Mouse (Mus musculus) brain, embryonic 14.5 days (tissue): ENCODE measurements around the gene Rgs17. TPM values are rescaled to one million over a fixed set of nuclear protein-coding genes. Genes with fewer than 3 reads are reported as not detected.

Experiments
- DNase-seq: peaks from one replicate; pipeline ENCODE4 v3.0.0-alpha.2; 2011; ENCODE audit warnings: low read depth
- CTCF ChIP-seq: fragments of 200-500 bp; IDR thresholded peaks from 2 replicates; pipeline ENCODE4 v1.5.1; 2012; ENCODE audit warnings: inconsistent platforms, mild to moderate bottlenecking, moderate library complexity, borderline replicate concordance; ENCODE audit not compliant: insufficient read depth, insufficient read length; ENCODE audit errors: extremely low read depth
- POLR2A ChIP-seq: fragments of 200-500 bp; IDR thresholded peaks from 2 replicates; pipeline ENCODE4 v1.6.1; 2012; ENCODE audit warnings: mild to moderate bottlenecking, inconsistent platforms, borderline replicate concordance; ENCODE audit not compliant: poor library complexity, insufficient read depth, insufficient read length, severe bottlenecking; ENCODE audit errors: extremely low read depth
- polyA plus RNA-seq: library from polyadenylated mRNA; depleted of rRNA; stranded (reverse); fragments of >200 nt; gene quantifications from 2 replicates; pipeline ENCODE4 v1.2.3, GENCODE M21; 2012

Rgs17 gene
- polyA plus RNA-seq, 1 experiment: 11.1 TPM

DNA sequence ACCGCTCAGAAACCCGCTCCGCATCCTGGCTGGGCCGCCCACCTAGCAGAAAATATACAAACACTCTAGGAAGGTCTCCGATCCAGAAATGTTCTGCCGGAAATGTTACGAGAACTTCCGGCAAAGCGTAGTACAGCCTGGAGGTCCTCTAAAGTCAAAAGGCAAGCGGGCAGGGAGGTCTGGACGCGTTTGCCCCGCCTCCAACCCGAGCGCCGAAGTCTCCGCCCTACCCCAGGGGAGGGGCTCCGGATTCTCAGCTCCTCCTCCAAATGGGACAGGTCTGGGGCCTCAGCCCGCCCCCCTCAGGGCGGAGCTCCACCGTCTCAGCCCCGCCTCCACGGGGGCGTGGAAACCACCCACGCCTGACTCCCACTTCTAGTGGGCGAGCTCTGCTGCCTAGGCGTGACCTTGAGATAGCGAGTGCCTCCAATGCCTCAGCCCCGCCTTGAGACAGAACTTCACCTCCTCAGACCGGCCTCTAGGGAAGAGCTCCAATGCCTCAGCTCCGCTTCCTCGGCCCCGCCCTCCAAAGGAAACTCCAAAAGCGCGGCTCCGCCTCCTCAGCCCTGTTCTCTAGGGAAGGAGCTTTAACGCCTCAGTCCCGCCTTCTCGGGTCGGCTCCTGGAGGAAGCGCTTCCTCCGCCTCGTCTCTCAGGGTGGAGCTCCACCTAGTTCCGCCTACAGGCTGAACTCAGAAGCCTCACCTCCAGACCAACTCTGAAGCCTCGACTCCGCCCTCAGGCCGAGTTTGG is 98.3 kb downstream of the Rgs17 start, which contains the start of gene Mtrf1l:
Mtrf1l (minus strand) TSS at position 171 of the 752 bp plus-strand sequence.
- no peak for TF ChIP-seq CTCF
- TF ChIP-seq POLR2A: peak; percentile 30; the same call in 1 of the 2 replicates
- DNase-seq: peak; percentile 98

DNA sequence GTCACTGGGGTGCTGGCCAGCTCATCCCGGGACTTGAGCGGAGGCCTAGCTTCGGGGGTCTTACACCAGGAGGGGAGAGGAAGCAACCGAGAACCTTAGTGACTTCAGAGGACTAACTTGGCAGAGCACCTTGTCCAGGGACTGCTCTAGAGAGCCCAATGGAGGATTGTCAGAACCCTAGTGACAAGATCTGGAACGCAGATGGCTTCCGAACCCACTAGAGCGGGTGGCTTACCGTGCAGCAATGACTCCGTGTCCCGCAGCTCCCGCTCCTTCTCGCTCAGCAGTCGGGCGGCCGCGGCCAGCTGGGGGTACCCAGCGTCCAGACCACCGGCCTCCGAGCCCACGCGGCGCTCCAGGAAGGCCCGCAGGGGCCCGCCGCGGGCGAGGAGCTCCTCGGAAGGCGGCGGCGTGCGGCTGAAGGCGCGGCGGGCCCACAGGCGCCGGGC is 98.9 kb downstream of the Rgs17 start:
- no peak for DNase-seq
- no peak for TF ChIP-seq POLR2A

DNA sequence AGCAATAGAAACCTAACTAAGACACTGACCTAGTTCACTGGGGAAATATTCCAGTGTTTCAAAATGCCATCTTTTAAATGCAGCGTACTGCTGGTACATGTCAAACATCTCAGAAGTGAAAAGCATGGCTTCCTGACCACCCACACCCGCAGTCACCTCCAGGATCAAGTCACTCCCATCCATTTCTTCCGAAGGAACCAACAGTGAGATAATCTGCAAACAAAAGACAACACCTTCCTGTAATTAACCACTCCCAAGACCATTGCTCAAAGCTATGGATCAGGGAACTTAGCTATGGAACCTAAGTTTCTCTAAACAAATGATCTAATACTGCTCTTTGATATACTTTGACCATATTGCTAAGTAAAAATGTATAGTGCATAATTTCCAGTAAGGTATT is 103.4 kb downstream of the Rgs17 start:
- DNase-seq: no peak
- TF ChIP-seq POLR2A: no peak

DNA sequence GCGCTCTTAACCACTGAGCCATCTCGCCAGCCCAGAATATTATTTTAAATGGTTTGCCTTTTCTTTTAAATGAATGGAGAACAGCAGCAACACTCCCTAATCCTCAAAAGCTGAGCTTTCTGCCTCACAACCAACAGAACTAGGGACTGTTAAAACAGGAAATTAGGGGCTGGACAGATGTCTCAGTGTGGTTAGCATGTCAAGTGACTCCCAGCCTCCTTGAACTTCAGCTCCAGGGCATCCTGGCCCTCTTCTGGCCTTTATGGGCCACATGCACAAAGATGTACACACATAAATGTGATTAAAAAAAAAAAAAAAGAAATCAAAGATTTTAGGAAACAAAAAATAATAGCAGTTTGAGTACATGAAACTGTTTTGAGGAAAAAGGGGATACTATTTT is 106.2 kb downstream of the Rgs17 start:
- TF ChIP-seq POLR2A (no peak), CTCF (no peak)
- no peak for DNase-seq

DNA sequence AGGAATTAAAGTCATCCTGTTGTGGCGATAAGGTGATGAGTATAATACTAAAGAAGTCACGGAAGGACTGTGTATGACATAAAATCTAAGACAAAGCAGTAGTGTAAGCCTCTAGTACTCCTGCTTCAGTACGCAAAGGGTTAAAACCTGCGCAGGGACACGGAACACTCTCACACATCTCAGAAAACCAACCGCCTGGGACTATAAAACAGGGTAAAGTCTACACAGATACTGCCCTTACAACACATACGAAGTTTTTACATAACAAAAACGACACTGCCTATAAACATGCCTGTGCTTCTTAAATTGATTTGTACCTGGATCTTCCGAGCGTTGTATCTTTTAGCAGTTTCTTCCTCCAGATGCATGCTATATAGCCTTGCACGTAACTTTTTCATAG is 108.5 kb downstream of the Rgs17 start:
- no peak for DNase-seq
- TF ChIP-seq POLR2A (no peak), CTCF (no peak)

DNA sequence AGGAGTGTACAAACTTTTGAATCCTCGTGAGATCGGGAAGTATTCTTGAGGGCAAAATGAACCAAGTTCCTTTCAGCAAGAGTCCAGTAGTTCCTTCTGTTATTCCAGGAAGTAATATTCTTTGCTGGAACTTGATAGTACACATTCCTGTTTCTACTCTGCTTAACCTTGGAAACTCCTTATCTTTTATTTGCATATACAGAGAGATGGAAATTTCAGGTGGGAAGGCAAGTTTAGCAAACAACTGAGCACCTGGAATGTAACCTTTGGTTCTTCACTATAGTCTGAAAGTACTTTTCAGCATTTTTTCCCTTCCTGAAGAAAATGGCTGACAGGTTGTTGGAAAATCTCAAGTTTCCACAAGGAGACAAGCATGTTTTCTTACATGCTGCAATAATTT is 114.5 kb downstream of the Rgs17 start:
- no peak for DNase-seq
- no peak for TF ChIP-seq CTCF
- no peak for TF ChIP-seq POLR2A

DNA sequence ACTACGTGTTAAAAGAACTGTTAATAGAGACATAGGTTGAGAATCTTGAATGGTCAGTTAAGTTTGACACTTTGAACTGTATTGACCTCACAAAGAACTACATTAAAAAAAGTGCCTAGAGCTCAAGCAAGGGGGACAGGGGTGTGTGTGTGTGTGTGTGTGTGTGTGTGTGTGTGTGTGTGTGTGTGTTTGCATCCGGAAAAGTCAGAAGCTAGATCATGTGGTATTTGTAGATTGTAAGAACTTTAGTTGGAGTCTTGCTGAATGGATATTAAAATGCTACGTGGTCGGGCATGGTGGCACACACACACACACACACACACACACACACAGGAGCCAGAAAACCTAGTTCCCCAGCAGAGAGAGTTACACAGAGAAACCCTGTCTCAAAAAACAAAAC is 115.2 kb downstream of the Rgs17 start:
- no peak for DNase-seq
- no peak for TF ChIP-seq CTCF
- no peak for TF ChIP-seq POLR2A

DNA sequence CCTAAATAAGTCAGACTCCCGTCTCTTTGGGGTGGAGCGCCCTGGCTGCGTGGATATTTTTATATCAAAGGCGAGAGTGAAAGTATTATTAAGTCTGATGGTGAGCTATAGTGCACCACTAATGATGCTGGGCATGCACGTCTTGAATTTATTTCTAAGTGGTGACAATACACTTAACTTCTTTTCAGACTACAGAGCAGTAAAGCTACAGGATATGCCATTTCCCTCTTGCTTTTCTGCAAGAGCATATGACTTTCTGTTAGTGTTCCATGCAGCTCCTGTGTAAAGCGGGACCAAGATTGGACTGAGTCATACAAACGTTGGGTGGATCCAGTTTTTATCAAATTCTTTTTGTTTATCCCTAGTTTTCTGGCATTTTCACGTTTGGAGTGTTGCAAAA is 115.8 kb downstream of the Rgs17 start:
- DNase-seq: no peak
- no peak for TF ChIP-seq POLR2A
- no peak for TF ChIP-seq CTCF

DNA sequence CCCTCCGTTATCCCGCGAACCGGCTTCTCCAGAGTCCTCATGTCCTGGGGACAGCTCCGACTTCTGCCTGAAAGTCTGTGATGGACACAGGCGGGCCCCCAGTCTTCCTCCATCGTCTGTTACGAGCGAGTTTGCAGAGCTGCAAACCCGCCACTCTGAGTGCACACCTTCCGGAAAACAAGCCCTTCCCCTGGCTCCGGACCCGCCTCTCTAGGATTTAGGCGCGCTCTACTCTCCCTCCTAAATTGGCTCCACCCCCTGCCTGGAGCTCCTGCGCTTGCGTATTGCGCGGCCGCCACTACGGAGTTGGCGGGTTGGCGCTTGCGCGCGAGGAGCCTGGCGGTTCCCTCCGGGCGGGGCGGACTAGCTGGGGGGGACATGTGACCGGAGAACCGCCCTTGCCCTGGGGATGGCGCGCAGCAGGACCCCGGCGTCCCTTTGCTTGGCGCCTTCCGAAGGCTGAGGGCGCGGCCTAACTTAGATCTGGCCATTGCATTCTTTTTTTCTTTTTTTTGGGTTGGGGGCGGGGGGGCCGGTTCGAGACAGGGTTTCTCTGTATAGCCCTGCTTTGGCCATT is 116.4 kb downstream of the Rgs17 start:
- TF ChIP-seq CTCF: no peak
- TF ChIP-seq POLR2A: peak; percentile 66; the same call in 1 of the 2 replicates
- peak; percentile 99 for DNase-seq

DNA sequence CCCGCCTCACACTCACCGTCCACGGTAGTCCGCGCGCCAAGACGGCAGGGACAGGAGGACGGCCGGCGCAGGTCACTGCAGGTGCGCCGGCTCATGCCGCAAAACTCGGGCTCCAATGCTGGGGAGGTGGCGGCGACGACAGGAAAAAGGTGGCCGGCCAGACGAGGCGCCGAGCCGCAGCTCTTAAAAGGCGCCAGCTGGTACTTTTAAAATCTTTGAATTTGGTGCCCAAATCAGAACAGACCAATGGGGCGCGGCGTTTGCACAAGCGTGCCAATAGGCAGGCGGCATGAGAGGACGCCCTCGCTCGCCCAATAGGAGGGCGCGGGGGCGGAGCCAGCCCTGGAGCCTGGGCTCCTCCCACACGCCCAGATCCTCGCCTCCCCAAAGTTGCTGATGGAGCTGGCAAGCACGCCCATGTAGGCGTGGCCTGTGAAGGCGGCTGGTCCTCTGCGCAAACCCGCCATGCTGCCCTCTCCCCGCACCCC is 116.9 kb downstream of the Rgs17 start, which contains the start of gene Fbxo5:
Fbxo5 (minus strand) TSS at position 358 of the 488 bp plus-strand sequence.
- peak; percentile 100 for DNase-seq
- TF ChIP-seq POLR2A (no peak), CTCF (no peak)

DNA sequence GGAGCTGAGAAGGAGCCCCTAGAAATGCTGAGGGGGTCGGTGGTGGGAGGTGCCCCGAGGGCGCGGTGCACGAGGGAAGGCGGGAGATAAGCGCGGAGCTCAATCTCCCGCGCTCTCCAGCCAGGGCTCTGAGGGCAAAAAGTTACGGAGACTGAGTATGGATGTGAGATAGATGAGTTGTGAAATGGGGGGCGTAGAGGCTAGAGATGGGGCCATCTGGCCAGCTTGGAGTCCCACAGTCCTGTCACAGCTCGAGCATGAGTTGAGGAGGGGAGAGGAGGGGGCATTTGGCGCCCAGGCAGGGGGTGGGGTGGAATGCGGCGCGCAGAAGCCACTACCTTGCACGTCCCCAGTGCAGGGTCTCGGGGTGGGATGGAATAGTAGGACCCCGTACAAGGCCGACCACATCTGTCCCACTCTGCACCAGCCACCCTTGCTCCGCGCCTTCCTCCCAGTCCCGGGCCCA is 117.5 kb downstream of the Rgs17 start:
- peak; percentile 44 for DNase-seq
- TF ChIP-seq CTCF (no peak), POLR2A (no peak)

DNA sequence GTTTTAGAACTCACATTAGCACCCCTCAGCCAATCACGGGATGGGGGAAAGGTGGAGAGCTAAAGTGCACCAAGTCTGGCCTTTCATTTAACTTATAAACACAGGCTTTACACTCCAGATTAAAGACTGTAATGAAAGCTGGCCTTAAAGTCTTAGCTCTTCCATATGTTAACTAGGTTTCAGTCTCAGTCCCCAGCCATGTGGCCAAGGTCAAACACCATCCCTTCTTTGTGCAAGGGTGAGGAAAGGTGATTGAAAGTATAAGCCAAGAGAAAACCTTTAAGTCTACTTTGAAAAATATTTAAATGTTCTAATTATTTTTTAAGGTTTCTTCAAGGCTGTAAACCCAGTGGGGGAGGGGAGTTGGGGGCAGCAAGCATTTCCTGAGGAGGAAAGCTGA is 118.5 kb downstream of the Rgs17 start:
- DNase-seq: no peak
- no peak for TF ChIP-seq CTCF
- no peak for TF ChIP-seq POLR2A
